Mouse (Mus musculus) intestine, embryonic 14.5 days (tissue): ENCODE data around the gene Tmem273. TPM values are rescaled to one million over a fixed set of nuclear protein-coding genes. Genes with fewer than 3 reads are reported as not detected.

ENCODE experiments used
- ATAC-seq: fragments of 200-750 bp; cut with Nextera tagmentation; replicated peaks from 2 replicates; pipeline ENCODE4 v1.8.0; 2017; ENCODE audit warnings: low read depth, moderate number of reproducible peaks, moderate TSS enrichment, moderate library complexity; ENCODE audit not compliant: low FRiP score, low TSS enrichment
- DNase-seq: peaks from one replicate; pipeline ENCODE4 v3.0.0-alpha.2; 2018; ENCODE audit warnings: low spot score
- H3K27ac ChIP-seq: fragments of 300-500 bp; sonication (generic); 2 replicates; pipeline ENCODE4 v1.5.1; 2014; ENCODE audit warnings: low read depth, mild to moderate bottlenecking, control low read depth
- H3K27me3 ChIP-seq: fragments of 300-500 bp; sonication (generic); replicated peaks from 2 replicates; pipeline ENCODE4 v1.6.1; 2014; ENCODE audit warnings: low read length, control low read depth; ENCODE audit not compliant: control insufficient read depth, insufficient read depth
- H3K36me3 ChIP-seq: fragments of 300-500 bp; sonication (generic); 2 replicates; pipeline ENCODE4 v1.6.1; 2014; ENCODE audit warnings: low read length, control low read depth; ENCODE audit not compliant: control insufficient read depth, insufficient read depth
- H3K4me1 ChIP-seq: fragments of 300-500 bp; sonication (generic); replicated peaks from 2 replicates; pipeline ENCODE4 v1.6.1; 2014; ENCODE audit warnings: low read length, control low read depth, mixed read lengths; ENCODE audit not compliant: control insufficient read depth, insufficient read depth
- H3K4me2 ChIP-seq: fragments of 300-500 bp; sonication (generic); 2 replicates; pipeline ENCODE4 v1.6.1; 2014; ENCODE audit warnings: low read length
- H3K4me3 ChIP-seq: fragments of 300-500 bp; sonication (generic); 2 replicates; pipeline ENCODE4 v1.5.1; 2014; ENCODE audit warnings: low read depth, low read length, control low read depth, mixed read lengths
- H3K9ac ChIP-seq: fragments of 300-500 bp; sonication (generic); 2 replicates; pipeline ENCODE4 v1.6.1; 2014; ENCODE audit warnings: mild to moderate bottlenecking, low read length
- H3K9me3 ChIP-seq: fragments of 300-500 bp; sonication (generic); 2 replicates; pipeline ENCODE4 v1.6.1; 2016; ENCODE audit warnings: low read length, control low read depth; ENCODE audit not compliant: control insufficient read depth
- WGBS: fragments of 180-500 bp; shearing (Covaris S2); extraction: QIAGEN DNeasy Blood & Tissue Kit; methylation state at CpG from one replicate; pipeline ENCODE4 v1.1.7; 2014; 5-methylcytosine and 5-hydroxymethylcytosine counted together
- polyA plus RNA-seq: library from polyadenylated mRNA; unstranded; fragments of >200 nt; fragmentation: Nextera tagmentation; extraction: Ambion mirVana; gene quantifications from 2 replicates; pipeline ENCODE4 v1.2.1, GENCODE M21; 2014

Tmem273 gene
- polyA plus RNA-seq, 1 experiment from 2014 or later: 1.4 TPM

GRCm38 (mm10) chr14:32817258-32817657, 31.5 kb downstream of the Tmem273 start:
- H3K9me3 ChIP-seq: no peaks in the 10 kb centered on the region
- H3K36me3 ChIP-seq: no peaks in the 10 kb centered on the region
- no peak overlapping the region for H3K4me3 ChIP-seq
- 0 out of 2 replicates have a peak, but pooled peaks cover 6% of the 10 kb centered on the region for H3K4me1 ChIP-seq
- no peaks in the 10 kb centered on the region for H3K27me3 ChIP-seq
- DNase-seq (no peak), ATAC-seq (no peak)
- no peak overlapping the region for H3K4me2 ChIP-seq
- 50% methylated on average over 7 of the region's 7 CpGs for WGBS
- no peak overlapping the region for H3K9ac ChIP-seq
- H3K27ac ChIP-seq: no peak overlapping the region

- no peaks in the 10 kb centered on the region for H3K27me3 ChIP-seq
- no peak overlapping the region for H3K27ac ChIP-seq
- DNase-seq: no peak
Measured at GRCm38 (mm10) chr14:32819297-32819696, 33.5 kb downstream of the Tmem273 start.

GRCm38 (mm10) chr14:32822812-32823211, 37.0 kb downstream of the Tmem273 start:
- ATAC-seq (no peak), DNase-seq (peak; percentile 31)
- WGBS: 83% methylated on average over 4 of the region's 4 CpGs
- H3K4me3 ChIP-seq: no peak overlapping the region
- H3K4me1 ChIP-seq: peaks cover 33% of the 10 kb centered on the region
- no peaks in the 10 kb centered on the region for H3K9me3 ChIP-seq
- H3K27ac ChIP-seq: no peak overlapping the region
- H3K36me3 ChIP-seq: no peaks in the 10 kb centered on the region
- no peaks in the 10 kb centered on the region for H3K27me3 ChIP-seq
- no peak overlapping the region for H3K9ac ChIP-seq
- no peak overlapping the region for H3K4me2 ChIP-seq

More at GRCm38 (mm10) chr14:32819297-32819696, 33.5 kb downstream of the Tmem273 start:
- no peak for ATAC-seq
- H3K4me1 ChIP-seq: peaks cover 9% of the 10 kb centered on the region
- no peak overlapping the region for H3K4me3 ChIP-seq
- no peak overlapping the region for H3K4me2 ChIP-seq
- no peaks in the 10 kb centered on the region for H3K36me3 ChIP-seq
- no peaks in the 10 kb centered on the region for H3K9me3 ChIP-seq
- H3K9ac ChIP-seq: no peak overlapping the region
- 30% methylated on average over 1 of the region's 1 CpGs for WGBS

- DNase-seq: no peak
- Histone ChIP-seq H3K36me3 (no peaks in the 10 kb centered on the region), H3K27me3 (no peaks in the 10 kb centered on the region), H3K9ac (no peak overlapping the region), H3K4me2 (no peak overlapping the region), H3K27ac (0 out of 2 replicates have a peak overlapping the region, but pooled peaks have one; percentile 33), H3K4me1 (peaks cover 44% of the 10 kb centered on the region), H3K9me3 (no peaks in the 10 kb centered on the region), H3K4me3 (no peak overlapping the region)
- ATAC-seq: no peak
- 55% methylated on average over 3 of the region's 3 CpGs for WGBS
Measured at GRCm38 (mm10) chr14:32823861-32824260, 38.1 kb downstream of the Tmem273 start.

- 33% methylated on average over 14 of the region's 14 CpGs for WGBS
- Histone ChIP-seq H3K4me2 (no peak overlapping the region), H3K9ac (no peak overlapping the region), H3K27me3 (no peaks in the 10 kb centered on the region), H3K9me3 (no peaks in the 10 kb centered on the region), H3K4me1 (peaks cover 38% of the 10 kb centered on the region), H3K36me3 (no peaks in the 10 kb centered on the region), H3K4me3 (no peak overlapping the region), H3K27ac (peak overlapping the region; percentile 33)
- ATAC-seq (no peak), DNase-seq (peak; percentile 50)
Measured at GRCm38 (mm10) chr14:32824267-32825150, 38.7 kb downstream of the Tmem273 start.

GRCm38 (mm10) chr14:32825426-32826032, 39.8 kb downstream of the Tmem273 start:
- H3K27ac ChIP-seq: peak overlapping the region; percentile 12
- DNase-seq (peak; percentile 82), ATAC-seq (peak; percentile 85)
- WGBS: 7% methylated on average over 11 of the region's 11 CpGs
- H3K9ac ChIP-seq: no peak overlapping the region
- H3K4me3 ChIP-seq: no peak overlapping the region
- H3K4me1 ChIP-seq: peaks cover 38% of the 10 kb centered on the region
- H3K27me3 ChIP-seq: no peaks in the 10 kb centered on the region
- no peaks in the 10 kb centered on the region for H3K36me3 ChIP-seq
- H3K9me3 ChIP-seq: 0 out of 2 replicates have a peak, but pooled peaks cover 3% of the 10 kb centered on the region
- H3K4me2 ChIP-seq: peak overlapping the region; percentile 9

GRCm38 (mm10) chr14:32827165-32827564, 41.4 kb downstream of the Tmem273 start:
- ATAC-seq (no peak), DNase-seq (peak; percentile 38)
- Histone ChIP-seq H3K4me2 (no peak overlapping the region), H3K27ac (no peak overlapping the region; the same call in 1 of the 2 replicates), H3K36me3 (no peaks in the 10 kb centered on the region), H3K4me3 (no peak overlapping the region), H3K9ac (no peak overlapping the region), H3K27me3 (no peaks in the 10 kb centered on the region), H3K4me1 (peaks cover 38% of the 10 kb centered on the region), H3K9me3 (0 out of 2 replicates have a peak, but pooled peaks cover 3% of the 10 kb centered on the region)
- 35% methylated on average over 4 of the region's 4 CpGs for WGBS

- H3K9me3 ChIP-seq: 0 out of 2 replicates have a peak, but pooled peaks cover 3% of the 10 kb centered on the region
- peak overlapping the region; percentile 47; the same call in 1 of the 2 replicates for H3K27ac ChIP-seq
- peaks cover 38% of the 10 kb centered on the region for H3K4me1 ChIP-seq
- H3K36me3 ChIP-seq: no peaks in the 10 kb centered on the region
- H3K9ac ChIP-seq: no peak overlapping the region
- no peak overlapping the region for H3K4me2 ChIP-seq
- H3K4me3 ChIP-seq: no peak overlapping the region
- no peak for ATAC-seq
- DNase-seq: peak; percentile 52
- whole genome bisulfite sequencing: 35% methylated on average over 6 of the region's 6 CpGs
- H3K27me3 ChIP-seq: no peaks in the 10 kb centered on the region
Measured at GRCm38 (mm10) chr14:32827994-32828650, 42.4 kb downstream of the Tmem273 start.
